18 mouse cellular contexts compared by ENCODE assay signal in the genomic region with DNA sequence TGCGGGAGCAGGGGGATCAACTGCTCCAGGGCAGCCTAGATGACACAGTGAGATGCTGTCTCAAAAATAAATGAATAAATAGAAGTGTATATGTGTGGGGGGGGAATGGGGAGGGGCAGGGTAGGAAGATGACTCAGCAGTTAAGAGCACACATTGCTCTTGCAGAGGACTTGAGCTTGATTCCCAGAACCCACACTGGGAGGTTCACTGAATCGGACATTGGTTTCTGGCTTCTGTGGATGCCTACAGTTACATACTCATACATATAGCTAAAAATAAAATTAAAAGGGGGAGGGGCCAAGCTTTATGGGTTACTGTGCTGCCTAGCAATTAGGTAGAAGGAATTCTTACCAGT. TPM values are rescaled to one million over a fixed set of nuclear protein-coding genes. Genes with fewer than 3 reads are reported as not detected.
A peak's percentile ranks its signal among the peaks of the same experiment; 100 is the strongest.
DNase-seq lines count a peak whose midpoint lies in the region; ATAC-seq and TF ChIP-seq lines count a peak whose summit lies in the region.
"Had no signal": no experiment of that assay in that cellular context is flagged by ENCODE, and none has a peak within 500 bp of the region (broad histone marks: within the 10 kb centered on the region; RNA-seq: fewer than 3 reads in every experiment).

No protein-coding gene starts in this region.

- H3K27ac ChIP-seq in layer of hippocampus, adult 2 months, result peak overlapping the region; percentile 67
- no peak overlapping the region for H3K27ac ChIP-seq in CH12.LX (ENCODE audit: insufficient read depth, low read depth)
- H3K27ac ChIP-seq in liver, embryonic 14.5 days, result no peak overlapping the region
- H3K27ac ChIP-seq: hindbrain, embryonic 15.5 days; neural tube, embryonic 12.5 days had no signal

- H3K9me3 ChIP-seq in CH12.LX (replicated peaks; ENCODE audit: low read length), result no peaks in the 10 kb centered on the region
- no peaks in the 10 kb centered on the region for H3K9me3 ChIP-seq in liver, embryonic 14.5 days (ENCODE audit: control insufficient read depth, low read length)
- H3K9me3 ChIP-seq: hindbrain, embryonic 15.5 days; neural tube, embryonic 12.5 days had no signal

- no peaks in the 10 kb centered on the region for H3K79me2 ChIP-seq in CH12.LX (replicated peaks; ENCODE audit: control insufficient read depth, extremely low read depth, insufficient read depth, poor library complexity, severe bottlenecking)

- peaks cover 0 to 9% of the 10 kb centered on the region in 2 experiments for H3K36me3 ChIP-seq in CH12.LX (replicated peaks in 1 of 2; ENCODE audit: control insufficient read depth in 1 of 2, insufficient read depth in 1 of 2, low read length in 1 of 2)
- H3K36me3 ChIP-seq in liver, embryonic 14.5 days (replicated peaks; ENCODE audit: control insufficient read depth, insufficient read depth, low read depth), result peaks cover 60% of the 10 kb centered on the region

- peaks cover 5 to 24% of the 10 kb centered on the region in 2 experiments; a peak in 3 of 4 replicates for H3K4me1 ChIP-seq in CH12.LX (ENCODE audit: control insufficient read depth in 1 of 2, insufficient read depth in 2 of 2)
- peaks cover 0 to 8% of the 10 kb centered on the region in 2 experiments; a peak in 2 of 4 replicates for H3K4me1 ChIP-seq in liver, embryonic 14.5 days (replicated peaks; ENCODE audit: control insufficient read depth in 2 of 2, insufficient read depth in 2 of 2, low read length in 1 of 2)
- H3K4me1 ChIP-seq: hindbrain, embryonic 15.5 days; neural tube, embryonic 12.5 days had no signal

- peak; percentile 39 for ATAC-seq in frontal cortex, adult (ENCODE audit: low TSS enrichment)
- peak; percentile 32; the same call in 1 of the 2 replicates for ATAC-seq in liver, embryonic 14.5 days (ENCODE audit: insufficient read depth)
- no peak for ATAC-seq in erythroblast, adult 5-6 weeks (replicated peaks; ENCODE audit: low FRiP score, poor library complexity, severe bottlenecking)
- no peak for ATAC-seq in inflammation-experienced regulatory T-cells, adult 6 months
- ATAC-seq: midbrain, embryonic 16.5 days had no signal

- 68% methylated on average over 2 of the region's 2 CpGs for WGBS in liver, embryonic 14.5 days (ENCODE audit: insufficient replicate concordance)

- no peak overlapping the region; the same call in 1 of the 2 replicates for H3K4me3 ChIP-seq in layer of hippocampus, adult 2 months
- H3K4me3 ChIP-seq in CH12.LX (replicated peaks in 1 of 3; ENCODE audit: low read depth in 2 of 3, low read length in 2 of 3, poor library complexity in 1 of 3), result no peak overlapping the region
- H3K4me3 ChIP-seq in liver, embryonic 14.5 days (ENCODE audit: insufficient read depth in 1 of 2, low read depth in 2 of 2, low read length in 2 of 2), result no peak overlapping the region
- H3K4me3 ChIP-seq: erythroblast, embryonic 14.5 days; hindbrain, embryonic 15.5 days; neural tube, embryonic 12.5 days had no signal

- no peak for DNase-seq in frontal cortex, postnatal 14 days (ENCODE audit: low spot score in 2 of 2)
- DNase-seq in layer of hippocampus, adult 2 months (ENCODE audit: low spot score in 2 of 2), result no peak
- no peak for DNase-seq in layer of hippocampus, postnatal 36 days
- no peak for DNase-seq in CH12.LX (ENCODE audit: extremely low read depth)
- DNase-seq in liver, embryonic 14.5 days (ENCODE audit: low read depth in 3 of 3, low spot score in 3 of 3), result no peak
- DNase-seq: adrenal gland, postnatal 25 days; cerebellum, adult 18-20 months; embryo, embryonic 11 days; retina, postnatal 1 day; thymus, adult 18-20 months had no signal

- TF ChIP-seq RAD21 in CH12.LX (IDR thresholded peaks at IDR 0.05; ENCODE audit: low read depth, low read length), result no peak

- no peak for TF ChIP-seq POLR2A in CH12.LX (IDR thresholded peaks at IDR 0.05; ENCODE audit: low read depth, low read length)

- H3K4me2 ChIP-seq in CH12.LX (ENCODE audit: insufficient read depth, low read depth, poor library complexity, severe bottlenecking), result no peak overlapping the region
- H3K4me2 ChIP-seq in liver, embryonic 14.5 days (ENCODE audit: low read depth), result no peak overlapping the region
- H3K4me2 ChIP-seq: heart, embryonic 11.5 days; hindbrain, embryonic 15.5 days; neural tube, embryonic 12.5 days had no signal

- dilution Hi-C loops in CH12.LX (cut with MboI; ENCODE audit: extremely low pct_ligation_motif_present, extremely low pct_unique_long_range_greater_than_20kb, low sequenced_read_pairs), result no loop called here

- H3K9ac ChIP-seq in CH12.LX (ENCODE audit: insufficient read depth, low read depth), result no peak overlapping the region
- H3K9ac ChIP-seq in liver, embryonic 14.5 days (replicated peaks), result no peak overlapping the region
- H3K9ac ChIP-seq: hindbrain, embryonic 15.5 days; neural tube, embryonic 12.5 days had no signal

- H3K27me3 ChIP-seq in CH12.LX (replicated peaks), result no peaks in the 10 kb centered on the region
- no peaks in the 10 kb centered on the region for H3K27me3 ChIP-seq in liver, embryonic 14.5 days (ENCODE audit: control insufficient read depth, insufficient read depth, low read length)
- H3K27me3 ChIP-seq: hindbrain, embryonic 15.5 days; neural tube, embryonic 12.5 days had no signal

- in situ Hi-C loops in CH12.LX (cut with MboI; ENCODE audit: low pct_ligation_motif_present, low pct_unique_long_range_greater_than_20kb, low sequenced_read_pairs), result no loop called here

- TF ChIP-seq EP300 in CH12.LX (IDR thresholded peaks at IDR 0.05; ENCODE audit: low read length), result no peak
- TF ChIP-seq EP300 in liver, embryonic 14.5 days (IDR thresholded peaks at IDR 0.05; ENCODE audit: low read depth), result no peak

- no peak for TF ChIP-seq CTCF in layer of hippocampus, adult 2 months (conservative IDR thresholded peaks at IDR 0.05)
- TF ChIP-seq CTCF in CH12.LX (conservative IDR thresholded peaks at IDR 0.05 in 1 of 2, IDR thresholded peaks at IDR 0.05 in 1 of 2; ENCODE audit: low read depth in 2 of 2, low read length in 2 of 2), result no peak
- TF ChIP-seq CTCF in liver, embryonic 14.5 days (IDR thresholded peaks at IDR 0.05; ENCODE audit: low read depth), result no peak

TF ChIP-seq in CH12.LX, 34 proteins besides CTCF, POLR2A, EP300 and RAD21:
- TF ChIP-seq MAZ (IDR thresholded peaks at IDR 0.05; ENCODE audit: low read depth, low read length), result no peak
- no peak for TF ChIP-seq MEF2A (IDR thresholded peaks at IDR 0.05; ENCODE audit: borderline replicate concordance, low read depth, low read length)
- TF ChIP-seq NELFE (IDR thresholded peaks at IDR 0.05; ENCODE audit: low read depth, low read length), result no peak
- TF ChIP-seq TCF12 (IDR thresholded peaks at IDR 0.05; ENCODE audit: low read depth, low read length), result no peak
- no peak for TF ChIP-seq POLR2AphosphoS2 (IDR thresholded peaks at IDR 0.05; ENCODE audit: low read depth, low read length)
- no peak for TF ChIP-seq JUN (IDR thresholded peaks at IDR 0.05; ENCODE audit: insufficient read depth, low read depth, low read length)
- no peak for TF ChIP-seq CHD1 (IDR thresholded peaks at IDR 0.05; ENCODE audit: low read depth, low read length)
- no peak for TF ChIP-seq GABPA (IDR thresholded peaks at IDR 0.05; ENCODE audit: insufficient replicate concordance, low read depth, low read length)
- TF ChIP-seq MAFK (IDR thresholded peaks at IDR 0.05; ENCODE audit: insufficient replicate concordance, low read length), result peak; percentile 48; the same call in 1 of the 2 replicates

RNA-seq across cellular contexts. Expression of a gene that starts 43.9 kb away (rescaled TPM):
- 1 to 10 TPM; 9.5 to 9.7 TPM for total RNA-seq in layer of hippocampus, adult 2 months (2021)
- 1 to 10 TPM; 9.0 to 9.1 TPM for total RNA-seq in layer of hippocampus, postnatal 36 days (2021)
- total RNA-seq in CH12.LX (2012; rRNA removed) (0.97 and 1.3 TPM in 2 replicates), CH12.LX (2014; rRNA removed) (0.60 and 0.85 TPM in 2 replicates)
- 0.76 and 0.80 TPM in 2 replicates for polyA plus RNA-seq in CH12.LX (2012; ENCODE audit: insufficient read length, low read depth)
- polyA plus RNA-seq in liver, embryonic 14.5 days (2012; rRNA removed), result 9.8 and 10.1 TPM in 2 replicates
- 6.5 and 9.5 TPM in 2 replicates for polyA plus RNA-seq in liver, embryonic 14.5 days (2014; fragmentation: Nextera tagmentation; extraction: Ambion mirVana)
- 69.2 and 78.6 TPM in 2 replicates for total RNA-seq in erythroblast, adult 5-6 weeks (2015; ENCODE audit: low replicate concordance)
- 76.9 and 83.4 TPM in 2 replicates for total RNA-seq in erythroblast, adult 5-6 weeks (2017; ENCODE audit: low replicate concordance)
- 10 to 100 TPM; 10.6 to 14.0 (median 10.8) TPM for polyA plus RNA-seq in inflammation-experienced regulatory T-cells, adult 6 months (2017; shearing (Covaris generic))

Comparison
In these comparisons a context has a peak if more than half of its experiments do, and no peak if none do; other contexts are left out.
1. ATAC-seq: peak in frontal cortex, adult (single experiment) and liver, embryonic 14.5 days (single experiment); none in erythroblast, adult 5-6 weeks (single experiment) and inflammation-experienced regulatory T-cells, adult 6 months (single experiment).
2. RNA of a gene that starts 43.9 kb away (total RNA-seq): 69.2 to 83.4 TPM in erythroblast, adult 5-6 weeks; 9.5 to 9.7 TPM in layer of hippocampus, adult 2 months, 9.0 to 9.1 TPM in layer of hippocampus, postnatal 36 days and 0.60 to 1.3 TPM in CH12.LX; every median in the first group is over 4 times any median in the second.